Mouse (Mus musculus) brown adipose tissue, adult 24 weeks (tissue): ENCODE measurements around the gene Rps6ka4. TPM values are rescaled to one million over a fixed set of nuclear protein-coding genes. Genes with fewer than 3 reads are reported as not detected.
A peak's percentile ranks its signal among the peaks of the same experiment; 100 is the strongest.

Source experiments
- H3K27ac ChIP-seq: fragments of 200-500 bp; replicated peaks from 2 replicates; pipeline ENCODE4 v1.5.1; 2012; ENCODE audit warnings: low read depth, mild to moderate bottlenecking, low read length
- H3K4me1 ChIP-seq: fragments of 200-500 bp; 2 replicates; pipeline ENCODE4 v1.6.1; 2012; ENCODE audit warnings: low read length, mixed read lengths; ENCODE audit not compliant: control insufficient read depth, insufficient read depth, insufficient read length
- H3K4me3 ChIP-seq: fragments of 200-500 bp; 2 replicates; pipeline ENCODE4 v1.5.1; 2012; ENCODE audit warnings: low read depth, mild to moderate bottlenecking, low read length, moderate library complexity; ENCODE audit not compliant: insufficient read depth
- polyA plus RNA-seq: library from polyadenylated mRNA; stranded (reverse); fragments of >200 nt; gene quantifications from 2 replicates; pipeline ENCODE4 v1.2.4, GENCODE M21; 2012; ENCODE audit not compliant: missing spikeins, insufficient read depth, insufficient read length

Rps6ka4 gene
- 6.7 and 9.8 TPM in 2 replicates for polyA plus RNA-seq

DNA sequence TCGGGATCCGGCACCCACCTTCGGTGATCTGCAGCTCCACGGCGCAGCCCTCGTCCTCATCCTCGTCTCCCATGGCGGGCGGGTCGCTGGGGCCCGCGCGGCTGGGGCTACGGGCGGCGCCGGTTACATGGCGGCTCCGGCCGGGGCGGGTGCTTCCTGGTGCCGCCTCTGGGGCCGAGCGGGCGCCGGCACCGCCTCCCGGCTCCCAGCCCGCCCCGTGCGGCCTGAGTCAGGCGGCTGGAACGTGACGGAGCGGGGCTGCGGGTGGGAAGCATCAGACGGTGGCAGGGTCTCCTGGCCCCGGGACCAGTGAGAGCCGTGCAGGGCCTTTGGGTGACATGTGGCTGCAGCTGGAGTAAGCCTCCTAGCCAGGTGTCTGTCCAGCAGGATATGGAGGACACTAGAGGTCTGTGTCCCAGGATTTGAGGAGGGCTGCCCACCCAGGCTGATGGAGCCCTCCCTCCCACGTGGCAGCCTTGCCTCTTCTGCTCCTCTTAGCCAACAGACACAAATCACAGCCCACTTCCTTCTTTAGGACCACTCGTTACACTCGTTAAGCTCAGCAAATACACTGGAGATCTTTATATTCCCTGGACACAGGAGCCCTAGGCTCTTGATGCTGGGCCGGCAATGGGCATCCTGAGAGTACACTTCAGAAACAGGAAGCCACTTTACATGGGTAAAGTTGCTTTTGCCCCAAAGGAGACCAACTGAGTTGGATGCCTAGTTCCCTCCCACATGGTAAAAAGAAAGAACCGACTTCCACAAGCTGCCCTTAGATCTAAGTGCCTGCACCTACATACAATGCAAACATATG, at the start of gene Rps6ka4:
Rps6ka4 (minus strand) TSS at position 162 of the 817 bp plus-strand sequence.
- peak within 1 kb of the TSS; percentile 100 for H3K4me3 ChIP-seq
- H3K4me1 ChIP-seq, result peaks cover 8% of the 10 kb centered on the region
- H3K27ac ChIP-seq, result peak within 1 kb of the TSS; percentile 48

DNA sequence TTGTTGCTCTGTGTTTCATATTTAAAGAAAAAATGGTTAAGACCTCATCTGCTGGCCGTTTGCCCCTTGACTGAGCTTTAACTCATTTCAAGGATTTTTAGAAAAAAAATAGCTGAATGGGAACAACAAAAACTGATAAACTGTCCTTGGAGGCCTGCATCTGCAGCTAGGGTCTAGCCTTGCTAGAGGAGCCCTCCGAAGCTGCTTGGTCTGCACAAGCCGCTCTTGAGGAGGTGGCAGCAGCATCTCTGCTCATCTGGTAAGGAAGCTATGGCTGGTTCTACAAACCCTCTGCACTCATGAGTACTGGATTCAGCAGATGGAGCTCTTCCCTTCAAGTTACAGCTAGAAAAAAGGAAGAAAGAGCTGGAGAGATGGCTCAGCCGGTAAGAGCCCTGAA, 37.5 kb upstream of the Rps6ka4 start:
- no peak overlapping the region for H3K27ac ChIP-seq
- H3K4me3 ChIP-seq, result no peak overlapping the region
- no peaks in the 10 kb centered on the region for H3K4me1 ChIP-seq

DNA sequence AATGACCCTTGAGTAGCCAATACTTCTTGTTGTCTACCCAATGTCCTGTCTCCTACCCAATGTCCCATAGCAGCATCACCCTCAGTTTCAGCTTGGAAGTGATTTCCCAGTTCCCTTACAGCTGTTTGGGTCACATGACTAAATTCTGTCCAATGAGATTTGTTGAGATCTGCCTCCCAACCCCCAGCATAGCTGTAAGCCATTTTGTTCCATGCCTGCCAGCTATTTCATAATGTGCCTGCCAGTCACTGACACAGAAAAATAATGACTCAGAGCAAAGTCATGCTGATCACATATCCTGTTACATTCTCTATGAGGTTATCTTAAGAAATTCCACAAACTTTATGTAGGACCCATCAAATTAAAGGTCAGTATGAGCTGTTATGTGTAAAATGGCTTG, 36.4 kb upstream of the Rps6ka4 start:
- no peak overlapping the region for H3K27ac ChIP-seq
- peaks cover 5% of the 10 kb centered on the region; the same call in 1 of the 2 replicates for H3K4me1 ChIP-seq
- H3K4me3 ChIP-seq, result no peak overlapping the region

DNA sequence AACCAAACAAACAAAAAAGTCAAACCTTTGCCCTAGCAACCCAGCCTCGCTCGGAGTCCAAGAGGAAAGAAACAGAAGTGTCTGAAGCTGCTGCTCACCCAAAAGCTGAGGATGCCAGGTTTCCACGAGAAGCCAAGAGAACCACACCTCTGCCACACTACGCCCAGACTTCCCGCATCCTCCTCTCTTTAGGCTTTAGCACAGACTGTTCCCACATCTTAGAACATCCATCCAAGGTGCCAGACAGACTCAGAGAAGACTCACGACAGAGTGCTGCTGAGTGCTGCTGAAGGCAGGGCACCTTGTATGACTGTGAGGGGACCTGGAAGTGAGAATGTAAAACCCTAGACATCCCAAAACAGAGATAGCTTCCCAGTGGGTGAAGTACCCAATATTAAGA, 35.4 kb upstream of the Rps6ka4 start:
- H3K4me3 ChIP-seq, result no peak overlapping the region
- H3K4me1 ChIP-seq, result peaks cover 7% of the 10 kb centered on the region; the same call in 1 of the 2 replicates
- no peak overlapping the region for H3K27ac ChIP-seq

DNA sequence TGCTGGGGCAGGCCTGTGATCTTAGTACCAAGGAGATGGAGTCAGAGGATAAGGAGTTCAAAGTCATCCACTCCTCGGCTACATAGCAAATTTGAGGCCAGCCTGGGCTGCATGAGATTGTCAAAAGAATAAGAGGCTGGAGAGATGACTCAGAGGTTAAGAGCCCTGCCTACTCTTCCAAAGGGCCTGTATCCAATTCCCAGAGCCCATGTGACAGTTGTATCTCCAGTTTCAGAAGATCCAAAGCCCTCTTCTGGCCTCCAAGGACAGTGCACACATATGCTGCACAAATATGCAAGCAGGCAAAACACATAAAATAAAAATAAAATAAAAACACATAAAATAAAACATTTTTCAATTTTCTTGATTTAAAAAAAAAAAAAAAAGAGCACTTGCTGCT, 33.8 kb upstream of the Rps6ka4 start:
- Histone ChIP-seq H3K4me1 (peaks cover 7% of the 10 kb centered on the region; the same call in 1 of the 2 replicates), H3K27ac (no peak overlapping the region)

DNA sequence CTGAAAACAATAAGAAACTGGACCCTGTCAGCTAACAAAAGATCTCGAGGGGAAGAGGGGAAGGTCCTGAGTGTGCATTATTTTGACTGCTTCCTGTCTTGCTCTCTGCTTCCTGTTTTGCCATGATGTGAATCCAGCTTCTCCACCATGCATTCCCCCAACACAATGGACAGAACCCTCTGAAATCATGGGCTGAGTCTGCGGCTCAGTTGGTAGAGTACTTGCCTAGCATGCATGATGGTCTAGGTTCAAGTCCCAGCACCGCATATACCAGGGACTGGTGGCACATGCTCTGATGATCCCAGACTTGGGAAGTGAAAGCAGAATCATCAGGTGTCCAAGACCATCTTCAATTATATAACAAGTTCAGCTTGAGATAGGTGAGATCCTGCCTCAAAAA, 32.3 kb upstream of the Rps6ka4 start:
- Histone ChIP-seq H3K27ac (no peak overlapping the region), H3K4me1 (peaks cover 7% of the 10 kb centered on the region; the same call in 1 of the 2 replicates), H3K4me3 (no peak overlapping the region)

More for the DNA sequence above, 33.8 kb upstream of the Rps6ka4 start:
- no peak overlapping the region for H3K4me3 ChIP-seq

DNA sequence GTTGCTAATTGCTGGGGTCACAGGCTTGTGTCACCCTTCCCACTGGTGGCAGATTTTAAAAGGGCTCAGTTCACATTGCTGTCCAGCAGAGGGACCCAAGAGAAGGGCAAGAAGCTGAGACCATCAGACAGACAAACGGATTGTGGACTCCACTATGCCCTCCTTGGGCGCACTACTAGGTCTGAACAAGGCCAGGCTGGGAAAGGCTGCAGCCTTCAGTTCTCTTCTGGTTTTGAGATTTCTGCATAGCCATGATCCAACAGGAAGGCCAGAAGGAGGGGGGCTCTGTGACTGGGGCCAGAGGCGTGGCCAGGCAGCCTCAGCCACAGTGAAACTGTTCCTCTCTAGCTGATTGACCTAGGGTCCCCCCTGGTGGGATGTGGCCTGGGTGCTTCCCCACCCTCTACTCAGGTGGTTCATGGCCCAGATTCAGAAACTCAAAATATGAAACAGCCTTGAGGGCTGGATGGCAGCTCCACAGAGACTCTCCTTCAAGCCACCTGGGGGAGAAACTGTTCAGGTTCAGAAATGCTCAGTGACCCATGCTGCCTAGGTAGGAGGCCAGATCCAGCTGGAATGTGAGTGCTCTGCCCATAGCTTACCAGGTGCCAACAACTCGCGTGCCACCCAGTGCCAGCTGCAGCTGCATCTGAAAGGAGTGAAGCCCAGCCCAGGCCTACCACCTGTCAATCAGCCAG, 31.3 kb upstream of the Rps6ka4 start:
- Histone ChIP-seq H3K4me3 (no peak overlapping the region), H3K4me1 (peaks cover 7% of the 10 kb centered on the region; the same call in 1 of the 2 replicates), H3K27ac (0 out of 2 replicates have a peak overlapping the region, but pooled peaks have one; percentile 19)

DNA sequence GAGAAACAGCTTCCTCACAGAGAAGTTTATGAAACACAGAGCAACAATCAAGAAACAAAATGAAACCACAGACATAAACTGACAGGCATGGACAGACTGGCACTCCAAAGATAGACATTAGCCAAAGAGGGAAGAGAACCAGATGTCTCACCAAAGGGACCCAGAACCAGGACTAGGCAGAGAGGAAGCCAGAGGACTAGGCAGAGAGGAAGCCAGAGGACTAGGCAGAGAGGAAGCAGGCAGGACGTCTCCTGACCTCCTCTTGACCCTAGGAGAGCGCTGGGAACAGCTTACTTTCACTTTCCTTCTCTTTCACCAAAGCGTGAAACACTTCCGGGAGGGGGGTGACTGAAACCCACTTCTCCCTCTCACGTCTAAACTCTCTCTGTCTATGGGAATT, 28.9 kb upstream of the Rps6ka4 start:
- H3K4me1 ChIP-seq, result peaks cover 7% of the 10 kb centered on the region; the same call in 1 of the 2 replicates
- peak overlapping the region; percentile 94 for H3K27ac ChIP-seq
- H3K4me3 ChIP-seq, result peak overlapping the region; percentile 54

DNA sequence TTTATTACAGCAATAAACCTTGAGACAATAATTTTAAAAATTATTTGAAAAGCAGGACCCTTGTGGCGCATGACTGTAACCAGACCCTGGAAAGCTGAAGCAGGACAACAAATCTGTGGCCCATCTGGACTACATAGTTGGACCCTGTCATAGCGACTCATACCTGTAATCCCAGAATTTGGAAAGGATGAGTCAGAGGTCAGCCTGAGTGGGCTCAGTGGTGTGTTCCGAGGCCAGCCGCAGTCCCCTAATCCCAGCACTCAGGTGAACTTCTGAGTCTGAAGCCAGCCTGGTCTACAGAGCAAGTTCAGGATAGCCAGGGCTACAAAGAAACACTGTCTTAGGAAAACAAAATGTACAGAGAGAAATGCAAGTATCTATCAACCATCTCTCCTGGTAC, 21.0 kb upstream of the Rps6ka4 start:
- H3K27ac ChIP-seq, result no peak overlapping the region
- no peak overlapping the region for H3K4me3 ChIP-seq
- no peaks in the 10 kb centered on the region for H3K4me1 ChIP-seq

DNA sequence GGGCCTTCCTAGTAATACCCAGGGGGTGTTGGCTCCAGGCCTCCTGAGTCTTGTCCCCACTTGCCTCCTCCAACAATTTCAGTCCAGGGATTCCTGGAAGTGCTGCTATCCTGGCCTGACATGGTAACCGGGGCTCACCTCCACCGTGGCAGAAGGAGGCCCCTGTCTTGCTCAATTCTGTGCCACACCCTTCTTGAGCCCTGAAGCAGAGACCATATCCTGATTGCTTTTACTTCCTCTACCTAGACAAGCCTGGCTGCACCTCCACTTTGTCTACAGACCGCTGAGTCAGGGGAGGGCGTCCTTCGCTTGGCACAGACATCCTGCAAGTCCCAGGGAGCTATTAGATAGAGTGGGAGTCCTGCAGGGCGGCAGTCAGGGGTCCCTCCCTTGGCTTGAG, 20.3 kb upstream of the Rps6ka4 start:
- Histone ChIP-seq H3K27ac (no peak overlapping the region), H3K4me3 (no peak overlapping the region)

DNA sequence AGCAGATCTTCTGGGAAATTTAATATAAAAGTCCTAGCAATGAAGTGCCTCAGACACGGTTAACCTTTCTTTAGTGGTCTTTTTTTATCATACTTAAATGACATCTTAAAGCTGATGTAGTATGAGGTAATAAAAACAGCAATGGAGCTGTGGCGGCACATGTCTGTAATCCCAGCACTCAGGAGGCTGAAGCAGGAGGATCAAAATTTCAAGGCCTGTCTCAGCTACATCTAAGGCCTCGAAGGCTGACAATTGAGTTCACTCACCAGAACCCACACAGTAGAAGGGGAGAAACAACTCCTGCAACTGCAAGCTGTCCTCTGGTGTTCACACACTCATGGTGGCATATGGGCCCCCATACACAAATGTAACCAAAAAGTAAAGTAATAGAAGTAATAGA, 19.5 kb upstream of the Rps6ka4 start:
- H3K4me3 ChIP-seq, result no peak overlapping the region
- peaks cover 3% of the 10 kb centered on the region; the same call in 1 of the 2 replicates for H3K4me1 ChIP-seq
- no peak overlapping the region for H3K27ac ChIP-seq

More for the DNA sequence above, 20.3 kb upstream of the Rps6ka4 start:
- H3K4me1 ChIP-seq, result peaks cover 3% of the 10 kb centered on the region; the same call in 1 of the 2 replicates

DNA sequence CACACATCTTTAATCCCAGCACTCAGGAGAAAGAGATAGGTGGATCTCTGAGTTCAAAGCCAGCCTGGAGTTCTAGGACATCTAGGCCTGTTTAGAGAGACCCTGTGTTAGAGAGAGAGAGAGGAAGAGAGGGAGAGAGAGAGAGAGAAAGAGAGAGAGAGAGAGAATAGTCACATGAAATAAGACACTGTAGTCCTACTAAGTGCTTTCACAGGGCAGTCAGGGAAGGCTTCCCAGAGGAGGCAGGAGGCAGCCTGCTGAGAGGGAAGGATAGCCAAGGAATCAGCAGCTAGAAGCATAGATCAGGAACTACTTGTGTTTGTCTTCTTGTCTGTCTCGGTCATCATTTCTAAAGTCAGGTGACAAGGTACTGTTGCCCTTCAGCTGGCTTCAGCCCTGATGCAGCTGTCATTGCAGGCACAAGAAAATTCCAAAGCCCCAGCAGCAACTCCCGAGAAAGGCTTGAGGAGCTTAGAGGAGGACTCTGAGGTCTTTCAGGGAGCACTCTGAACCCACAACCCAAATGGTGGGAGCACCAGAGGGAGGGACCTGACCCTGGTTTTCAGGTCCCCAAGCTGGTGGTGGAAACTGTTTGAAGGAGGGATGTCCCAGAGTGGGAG, 18.7 kb upstream of the Rps6ka4 start:
- no peak overlapping the region for H3K4me3 ChIP-seq
- H3K27ac ChIP-seq, result no peak overlapping the region
- peaks cover 3% of the 10 kb centered on the region; the same call in 1 of the 2 replicates for H3K4me1 ChIP-seq

DNA sequence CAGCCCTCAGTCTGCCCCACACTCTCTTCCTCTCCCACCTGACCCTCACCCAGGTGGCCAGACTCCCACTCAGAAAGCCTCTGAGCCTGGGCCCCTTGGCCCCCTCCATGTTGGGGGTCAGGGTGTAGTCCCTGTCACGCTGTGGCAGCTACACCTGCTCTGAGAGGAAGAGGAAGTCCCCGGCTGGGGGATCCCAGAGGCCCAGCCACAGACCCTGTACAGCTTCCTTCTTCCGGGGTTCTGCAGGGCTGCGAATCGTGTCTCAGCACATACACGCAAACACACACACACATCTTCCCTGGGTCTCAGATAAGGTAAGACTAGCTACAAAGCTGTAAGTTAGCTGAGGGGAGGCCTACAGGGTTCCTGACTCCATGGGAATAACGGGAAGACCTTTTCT, 17.6 kb upstream of the Rps6ka4 start, which contains the start of gene Ccdc88b:
Ccdc88b (minus strand) TSS at position 181 of the 400 bp plus-strand sequence.
- peaks cover 3% of the 10 kb centered on the region; the same call in 1 of the 2 replicates for H3K4me1 ChIP-seq
- 0 out of 2 replicates have a peak within 1 kb of the TSS, but pooled peaks have one; percentile 38 for H3K27ac ChIP-seq
- 0 out of 2 replicates have a peak within 1 kb of the TSS, but pooled peaks have one; percentile 10 for H3K4me3 ChIP-seq

DNA sequence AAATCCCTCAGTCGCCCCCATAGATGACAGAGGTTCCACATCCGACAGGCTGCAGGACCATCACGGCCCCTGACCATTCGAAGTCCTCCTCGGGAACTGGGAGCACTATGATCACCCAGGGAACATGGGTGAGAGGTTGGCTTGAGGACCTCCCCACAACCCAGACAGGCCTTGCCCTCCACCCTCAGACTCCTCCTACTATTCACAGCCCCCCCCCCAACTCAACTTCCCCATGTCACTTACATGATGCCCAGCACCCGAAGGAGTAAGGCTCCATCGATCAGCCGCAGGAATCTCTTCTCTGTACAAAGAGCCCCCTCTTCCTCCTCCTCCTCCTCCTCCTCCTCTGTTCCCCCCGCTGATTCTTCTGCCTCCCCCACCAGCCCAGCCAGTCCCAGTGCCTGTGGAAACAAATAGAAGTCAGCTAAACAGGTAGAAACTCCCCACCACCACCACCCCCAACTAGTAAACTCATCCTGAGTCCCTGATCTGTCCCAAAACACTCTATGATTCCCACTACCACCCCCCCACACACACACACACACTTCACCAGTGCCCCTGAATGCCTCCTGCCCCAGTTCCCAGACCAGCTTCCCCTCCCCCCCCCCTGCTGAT, 17.1 kb upstream of the Rps6ka4 start:
- H3K4me1 ChIP-seq, result peaks cover 3% of the 10 kb centered on the region; the same call in 1 of the 2 replicates
- no peak overlapping the region for H3K27ac ChIP-seq
- H3K4me3 ChIP-seq, result no peak overlapping the region
